Mouse (Mus musculus): ENCODE measurements at regions not wholly inside any gene's neighbourhood (a gene's known extent, or its start where the extent isn't known, plus 50 kb on each side); places are given as distances from the start of the nearest gene placed in this dataset.

DNA sequence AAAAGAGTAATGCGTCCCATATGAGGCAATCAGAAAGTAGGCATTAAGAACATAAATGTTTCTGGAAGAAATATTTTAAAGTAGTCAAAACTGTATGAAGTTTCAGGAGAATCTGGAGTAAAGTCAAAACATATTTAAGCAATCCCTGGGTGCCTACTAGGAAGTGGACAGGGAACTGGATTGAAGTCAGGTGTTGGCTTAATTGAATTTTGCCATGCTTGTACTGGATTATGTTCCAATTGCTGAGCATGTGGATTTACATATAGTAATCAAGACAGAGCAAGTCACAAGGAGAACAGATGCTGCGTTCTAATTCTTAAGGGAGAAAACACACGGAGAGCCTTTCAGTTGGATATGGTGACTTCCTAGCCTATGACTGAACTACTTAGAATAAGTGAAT, 259.8 kb upstream of the Robo2 start:
- TF ChIP-seq CTCF (IDR thresholded peaks at IDR 0.05; ENCODE audit: low read depth) (no peak), EP300 (IDR thresholded peaks at IDR 0.05; ENCODE audit: low read depth) (no peak)

Data from liver, postnatal 0 days (tissue).